Mouse (Mus musculus) cerebral cortex, adult 2 months (tissue): ENCODE data around the gene Zbtb4.

Experiments
- WGBS: fragments of 180-500 bp; shearing (Covaris S2); methylation state at CpG from one replicate; pipeline ENCODE4 v1.1.7; 2018; 5-methylcytosine and 5-hydroxymethylcytosine counted together

Gene Zbtb4

DNA sequence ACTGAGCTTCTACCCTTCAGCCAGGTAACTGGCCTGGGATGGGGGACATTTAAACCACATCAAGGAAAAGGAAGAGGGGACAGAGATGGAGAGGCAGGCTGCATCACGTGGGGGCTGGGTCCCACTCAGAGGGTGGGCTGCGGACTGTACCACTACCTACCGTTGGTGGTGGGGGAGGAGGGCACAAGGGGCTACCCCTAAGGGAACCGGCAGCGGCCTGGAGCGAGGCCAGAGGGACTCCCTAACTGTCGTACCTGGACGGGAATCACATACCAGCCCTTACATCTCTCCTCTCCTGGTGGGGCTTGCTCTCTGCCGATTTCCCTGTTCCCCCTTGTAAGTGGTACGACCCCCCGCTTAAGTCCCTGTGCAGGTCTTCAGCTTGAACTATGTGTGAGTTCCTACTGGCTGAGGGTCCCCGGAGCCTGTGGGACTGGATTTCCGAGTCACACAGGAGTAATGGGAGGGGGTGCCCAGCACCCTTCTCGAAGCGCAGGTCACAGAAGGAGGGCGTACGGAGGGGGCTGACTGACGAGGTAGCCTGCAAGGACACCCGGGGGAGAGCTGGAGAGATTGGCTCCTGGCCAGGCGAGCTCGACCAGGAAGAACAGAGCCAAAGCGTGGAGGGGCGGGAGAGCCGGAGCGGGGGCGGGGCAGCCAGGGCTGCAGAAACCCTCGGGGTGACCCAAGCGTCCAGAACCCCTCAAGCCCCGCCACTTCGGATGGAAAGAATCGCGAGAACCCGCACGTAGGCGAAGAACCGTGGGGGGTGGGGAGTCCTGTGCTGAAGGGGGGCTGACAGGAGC, 34.9 kb downstream of the Zbtb4 start:
- WGBS: 2% methylated on average over 36 of the region's 36 CpGs

DNA sequence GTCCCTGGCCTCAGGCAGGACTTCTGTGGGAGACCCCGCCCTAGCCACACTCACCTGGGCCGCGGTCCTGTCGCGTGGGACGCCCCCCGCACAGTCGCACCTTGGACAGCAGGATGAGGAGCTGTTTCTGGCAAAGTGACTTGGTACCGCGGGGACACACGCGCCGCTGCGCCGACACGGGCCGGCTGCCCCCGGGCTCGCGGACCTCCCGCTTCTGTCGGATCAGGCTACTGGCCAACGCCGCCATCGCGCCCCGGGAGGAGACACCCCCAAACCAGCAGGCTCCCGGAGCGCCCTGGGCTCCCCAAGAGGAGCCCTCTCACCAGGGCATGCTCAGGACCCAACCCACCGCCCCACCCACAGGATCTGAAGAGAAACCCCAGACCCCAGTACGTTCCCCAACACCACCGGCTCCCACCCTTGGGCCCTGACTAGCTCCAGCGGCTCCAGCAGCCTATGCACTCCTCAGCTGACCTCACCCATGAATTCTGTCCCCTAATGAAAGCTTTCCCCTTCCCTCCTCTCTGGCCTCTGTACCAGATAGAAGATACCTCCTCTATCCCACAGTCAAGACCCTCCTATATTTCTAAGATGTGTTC, 35.8 kb downstream of the Zbtb4 start, which contains the start of gene Fgf11:
Fgf11 (minus strand) TSS at position 479 of the 599 bp plus-strand sequence.
- 3% methylated on average over 33 of the region's 33 CpGs for WGBS

- WGBS: 1% methylated on average over 33 of the region's 33 CpGs
Measured at GRCm38 (mm10) chr11:69802648-69803105, 37.0 kb downstream of the Zbtb4 start.

DNA sequence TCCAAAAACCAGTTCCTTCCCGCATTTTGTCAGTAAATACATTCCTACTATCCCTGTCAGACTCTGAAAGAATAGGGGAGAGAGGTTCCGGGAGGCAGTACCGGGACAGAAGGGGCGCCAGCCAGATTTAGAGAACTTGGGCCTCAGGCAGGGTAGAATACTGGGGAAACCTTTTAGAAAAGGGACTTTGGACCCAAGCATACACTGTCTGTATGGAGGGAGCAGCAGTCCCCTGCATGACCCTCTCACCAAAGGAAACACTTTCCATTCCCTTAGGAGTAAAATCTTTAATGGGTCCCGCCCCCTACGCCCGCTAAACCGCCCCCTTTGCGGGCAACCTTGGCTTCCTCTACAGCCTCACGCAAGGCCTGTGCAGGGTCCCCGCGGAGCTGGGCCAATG, 37.6 kb downstream of the Zbtb4 start:
- 4% methylated on average over 12 of the region's 12 CpGs for WGBS

- 2% methylated on average over 60 of the region's 60 CpGs for WGBS
Measured at GRCm38 (mm10) chr11:69803786-69804651, 38.3 kb downstream of the Zbtb4 start.

- WGBS: 17% methylated on average over 12 of the region's 12 CpGs
Measured at GRCm38 (mm10) chr11:69804652-69804940, 38.9 kb downstream of the Zbtb4 start.

DNA sequence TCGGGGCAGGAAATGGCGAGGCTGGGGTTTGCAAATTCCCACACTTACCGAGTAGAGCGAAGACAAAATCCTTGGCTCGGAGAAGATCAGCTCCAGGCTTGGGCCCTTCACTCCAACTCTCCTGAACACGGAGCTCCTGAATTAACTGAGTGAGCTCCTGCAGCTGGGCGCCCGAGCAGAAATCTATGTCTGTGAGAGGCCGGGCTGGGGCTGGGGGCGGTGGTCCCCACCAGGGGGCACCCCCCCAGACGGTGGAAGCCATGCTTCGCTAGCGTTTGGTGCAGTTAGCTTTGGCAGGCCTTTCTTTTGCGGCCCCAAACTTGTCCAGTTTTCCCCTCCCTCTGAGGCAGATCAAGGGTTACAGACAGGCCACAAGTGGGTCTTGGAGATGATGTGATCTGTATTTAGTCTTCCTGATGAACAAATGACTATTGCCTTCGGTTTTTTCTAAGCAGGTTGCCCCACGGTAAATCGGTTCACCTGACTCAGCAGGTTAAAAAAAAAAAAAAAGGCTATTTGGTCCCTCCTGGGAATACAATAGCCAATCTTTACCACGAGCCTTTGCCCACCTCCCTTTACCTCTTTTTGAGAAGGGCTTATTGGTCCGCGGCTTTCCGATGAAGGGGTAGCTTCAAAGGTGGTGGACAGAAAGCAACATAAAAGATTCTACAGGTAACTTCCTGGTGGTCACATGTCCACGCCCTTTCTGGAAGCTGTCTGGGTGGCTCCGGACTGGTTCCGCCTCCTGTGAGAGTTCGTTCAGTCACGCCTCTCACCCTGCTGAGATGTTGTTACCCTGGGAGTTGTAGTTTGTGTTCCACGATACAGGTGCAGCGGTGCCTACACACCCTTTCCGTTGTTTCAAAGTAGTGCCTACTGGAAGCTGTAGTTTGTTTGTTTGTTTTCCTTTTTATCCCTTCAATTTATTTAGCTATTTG, 39.5 kb downstream of the Zbtb4 start, which contains the start of gene Tmem102:
Tmem102 (minus strand) TSS at position 653 of the 938 bp plus-strand sequence.
- WGBS: 37% methylated on average over 29 of the region's 29 CpGs

- 90% methylated on average over 4 of the region's 4 CpGs for WGBS
Measured at GRCm38 (mm10) chr11:69806378-69806777, 40.7 kb downstream of the Zbtb4 start.

DNA sequence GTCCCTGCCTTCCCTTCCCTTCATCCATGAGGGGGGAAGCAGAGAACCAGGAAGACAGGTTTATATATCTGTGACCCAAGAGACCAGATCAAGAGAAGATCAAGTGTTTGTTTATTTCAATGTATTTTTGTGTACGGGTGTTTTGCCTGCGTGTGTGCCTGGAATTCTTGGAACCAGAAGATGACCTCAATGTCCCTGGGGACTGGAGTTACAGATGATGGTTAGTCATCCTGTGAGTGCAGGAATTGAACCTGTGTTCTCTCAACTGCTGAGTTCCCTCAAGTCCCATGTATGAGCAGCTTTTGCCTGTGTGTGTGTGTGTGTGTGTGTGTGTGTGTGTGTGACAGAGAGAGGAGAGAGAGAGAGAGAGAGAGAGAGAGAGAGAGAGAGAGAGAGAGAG, 41.9 kb downstream of the Zbtb4 start:
- WGBS: 74% methylated on average over 2 of the region's 2 CpGs

- WGBS: 68% methylated on average over 10 of the region's 10 CpGs
Measured at GRCm38 (mm10) chr11:69815155-69815554, 49.4 kb downstream of the Zbtb4 start, which contains the start of gene Gm39566. Gene Gm39566 (minus strand): TSS chr11:69815298.

- WGBS: 90% methylated on average over 12 of the region's 12 CpGs
Measured at GRCm38 (mm10) chr11:69816520-69816919, 50.8 kb downstream of the Zbtb4 start.

DNA sequence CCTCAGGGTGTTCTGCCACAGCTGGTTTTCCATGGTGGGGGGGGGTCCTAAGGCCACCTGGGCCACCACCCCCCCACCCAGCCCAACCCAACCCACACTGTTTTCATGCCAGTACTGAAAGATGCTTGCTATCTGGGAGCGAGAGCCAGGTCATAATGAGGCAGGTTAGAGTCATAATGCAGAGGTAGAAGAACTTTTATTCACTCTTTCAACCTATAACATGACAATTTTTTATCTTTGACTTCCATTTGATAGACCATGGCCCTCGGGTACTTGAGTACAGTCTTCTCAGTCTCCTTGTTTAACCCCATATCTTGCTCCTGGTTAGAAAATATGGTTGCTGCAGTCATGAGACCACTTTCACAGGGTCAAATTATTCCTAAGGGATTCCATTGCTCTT, 52.7 kb downstream of the Zbtb4 start, which contains the start of gene Spem2:
Spem2 (minus strand) TSS at position 101 of the 400 bp plus-strand sequence.
- WGBS: 77% methylated on average over 2 of the region's 2 CpGs

GRCm38 (mm10) chr11:69818871-69819270, 53.2 kb downstream of the Zbtb4 start:
- 92% methylated on average over 8 of the region's 8 CpGs for WGBS

GRCm38 (mm10) chr11:69822080-69822479, 56.4 kb downstream of the Zbtb4 start, which contains the start of gene Spem1:
Gene Spem1 (minus strand): TSS chr11:69822180.
- WGBS: 87% methylated on average over 3 of the region's 3 CpGs

DNA sequence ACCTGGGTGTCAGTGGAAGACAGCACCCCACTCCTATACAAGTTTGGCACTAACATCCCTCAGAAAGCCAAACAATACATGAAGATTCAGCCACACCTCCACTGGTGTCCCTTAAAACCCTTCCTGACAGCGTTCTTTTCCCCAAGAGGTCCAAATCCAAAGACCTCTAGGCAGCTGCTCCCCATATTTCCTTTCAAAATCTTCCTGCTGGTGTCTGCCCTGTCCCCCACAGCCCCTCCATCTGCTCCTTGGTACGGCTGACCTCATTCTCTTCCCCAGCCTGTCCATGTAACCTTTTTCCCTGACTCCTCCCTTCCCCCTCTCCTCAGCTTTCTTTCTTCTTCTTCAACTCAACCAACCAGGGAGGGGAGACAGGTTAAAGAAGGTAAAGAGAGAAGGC, 57.7 kb downstream of the Zbtb4 start:
- WGBS: 73% methylated on average over 2 of the region's 2 CpGs

DNA sequence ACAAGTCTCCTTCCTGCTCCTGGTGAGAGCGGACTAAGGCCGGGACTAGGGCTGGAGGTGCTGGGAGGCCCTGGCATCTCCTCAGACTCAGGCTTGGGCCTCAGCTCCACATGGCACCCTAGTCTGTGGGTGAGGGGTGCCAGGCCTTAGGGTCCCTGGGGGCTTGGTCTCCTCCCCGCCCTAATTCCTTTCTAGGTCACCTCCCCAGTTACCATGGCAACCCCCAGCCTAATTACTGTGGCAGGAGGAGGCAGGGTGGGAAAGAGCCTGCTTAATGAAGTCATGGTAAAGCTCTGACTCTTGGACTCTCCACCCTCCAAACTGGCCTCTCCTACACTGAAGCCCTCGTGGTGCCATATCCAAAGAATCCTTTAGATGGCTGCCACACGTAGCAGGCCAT, 63.1 kb downstream of the Zbtb4 start:
- 67% methylated on average over 5 of the region's 5 CpGs for WGBS

- WGBS: 37% methylated on average over 8 of the region's 8 CpGs
Measured at GRCm38 (mm10) chr11:69833554-69833953, 67.8 kb downstream of the Zbtb4 start.
